ENCODE assay signal across 11 mouse cellular contexts in the genomic region with DNA sequence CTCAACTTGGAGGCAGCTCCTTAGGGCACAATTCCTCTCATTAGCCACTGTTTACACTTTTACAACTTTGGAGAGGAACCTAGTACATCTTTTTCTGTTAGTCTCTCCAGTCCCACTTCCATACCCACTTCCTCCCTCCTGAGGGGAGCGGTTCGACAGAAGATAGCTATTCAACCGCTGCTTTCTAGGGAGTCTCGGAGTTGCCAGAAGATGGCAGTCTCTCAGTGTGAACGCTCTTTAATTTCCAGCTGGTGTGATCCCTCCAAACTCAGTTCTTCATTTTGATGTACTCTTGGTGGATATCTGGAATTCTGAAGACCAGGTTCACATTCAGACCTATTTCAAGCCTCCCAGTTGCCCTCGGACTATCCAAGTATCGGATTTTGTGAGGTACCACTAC. TPM values are rescaled to one million over a fixed set of nuclear protein-coding genes. Genes with fewer than 3 reads are reported as not detected.
A peak's percentile ranks its signal among the peaks of the same experiment; 100 is the strongest.
DNase-seq lines count a peak whose midpoint lies in the region; ATAC-seq and TF ChIP-seq lines count a peak whose summit lies in the region.
"Had no signal": no experiment of that assay in that cellular context is flagged by ENCODE, and none has a peak within 500 bp of the region (broad histone marks: within the 10 kb centered on the region; RNA-seq: fewer than 3 reads in every experiment).

No protein-coding gene starts in this region.

- no peak overlapping the region for H3K9ac ChIP-seq in heart, postnatal 0 days (replicated peaks; ENCODE audit: low read depth, low read length)
- H3K9ac ChIP-seq in liver, embryonic 11.5 days (ENCODE audit: low read depth, low read length), result no peak overlapping the region
- no peak overlapping the region for H3K9ac ChIP-seq in liver, embryonic 14.5 days (replicated peaks)
- H3K9ac ChIP-seq: hindbrain, embryonic 14.5 days; midbrain, embryonic 12.5 days had no signal

- H3K36me3 ChIP-seq in heart, postnatal 0 days (replicated peaks; ENCODE audit: control insufficient read depth, insufficient read depth, low read length), result peaks cover 27% of the 10 kb centered on the region
- peaks cover 6% of the 10 kb centered on the region for H3K36me3 ChIP-seq in liver, embryonic 11.5 days (ENCODE audit: control insufficient read depth, insufficient read depth, low read length)
- H3K36me3 ChIP-seq in liver, embryonic 14.5 days (replicated peaks; ENCODE audit: control insufficient read depth, insufficient read depth, low read depth), result no peaks in the 10 kb centered on the region
- peaks cover 55% of the 10 kb centered on the region for H3K36me3 ChIP-seq in embryonic facial prominence, embryonic 10.5 days (replicated peaks)
- H3K36me3 ChIP-seq: midbrain, embryonic 12.5 days had no signal

- no peaks in the 10 kb centered on the region for H3K27me3 ChIP-seq in heart, postnatal 0 days (ENCODE audit: control insufficient read depth, insufficient read depth, low read length)
- H3K27me3 ChIP-seq in liver, embryonic 11.5 days (replicated peaks; ENCODE audit: control insufficient read depth, insufficient read depth, low read length), result no peaks in the 10 kb centered on the region
- H3K27me3 ChIP-seq in liver, embryonic 14.5 days (ENCODE audit: control insufficient read depth, insufficient read depth, low read length), result no peaks in the 10 kb centered on the region
- no peaks in the 10 kb centered on the region for H3K27me3 ChIP-seq in embryonic facial prominence, embryonic 10.5 days (replicated peaks; ENCODE audit: low read depth, poor library complexity, severe bottlenecking)
- H3K27me3 ChIP-seq: midbrain, embryonic 12.5 days had no signal

- TF ChIP-seq EP300 in heart, postnatal 0 days (IDR thresholded peaks at IDR 0.05; ENCODE audit: low read depth), result no peak
- TF ChIP-seq EP300 in liver, embryonic 14.5 days (IDR thresholded peaks at IDR 0.05; ENCODE audit: low read depth), result no peak

- peak; percentile 50 for TF ChIP-seq CTCF in heart, postnatal 0 days (IDR thresholded peaks at IDR 0.05; ENCODE audit: low read depth)
- TF ChIP-seq CTCF in liver, embryonic 14.5 days (IDR thresholded peaks at IDR 0.05; ENCODE audit: low read depth), result peak; percentile 59

- no peak overlapping the region for H3K4me3 ChIP-seq in heart, postnatal 0 days (ENCODE audit: low read depth, low read length)
- H3K4me3 ChIP-seq in liver, embryonic 11.5 days (ENCODE audit: low read depth, low read length), result no peak overlapping the region
- H3K4me3 ChIP-seq in liver, embryonic 14.5 days (ENCODE audit: insufficient read depth in 1 of 2, low read depth in 2 of 2, low read length in 2 of 2), result no peak overlapping the region
- H3K4me3 ChIP-seq in embryonic facial prominence, embryonic 10.5 days, result no peak overlapping the region
- H3K4me3 ChIP-seq: midbrain, embryonic 12.5 days had no signal

- 0 out of 2 replicates have a peak, but pooled peaks cover 6% of the 10 kb centered on the region for H3K4me1 ChIP-seq in heart, postnatal 0 days (ENCODE audit: control insufficient read depth, insufficient read depth)
- H3K4me1 ChIP-seq in liver, embryonic 11.5 days (replicated peaks; ENCODE audit: control insufficient read depth, insufficient read depth, low read length), result no peaks in the 10 kb centered on the region; the same call in 1 of the 2 replicates
- H3K4me1 ChIP-seq in liver, embryonic 14.5 days (replicated peaks; ENCODE audit: control insufficient read depth in 2 of 2, insufficient read depth in 2 of 2, low read length in 1 of 2), result peaks cover 4 to 6% of the 10 kb centered on the region in 2 experiments
- H3K4me1 ChIP-seq in embryonic facial prominence, embryonic 10.5 days, result no peaks in the 10 kb centered on the region
- H3K4me1 ChIP-seq: midbrain, embryonic 12.5 days had no signal

- H3K4me2 ChIP-seq in heart, postnatal 0 days (ENCODE audit: low read depth, low read length), result no peak overlapping the region
- H3K4me2 ChIP-seq in liver, embryonic 11.5 days, result no peak overlapping the region
- H3K4me2 ChIP-seq in liver, embryonic 14.5 days (ENCODE audit: low read depth), result no peak overlapping the region
- H3K4me2 ChIP-seq: hindbrain, embryonic 14.5 days; midbrain, embryonic 12.5 days had no signal

- H3K27ac ChIP-seq in heart, postnatal 0 days (ENCODE audit: low read depth), result no peak overlapping the region
- no peak overlapping the region for H3K27ac ChIP-seq in liver, embryonic 11.5 days (ENCODE audit: low read depth, low read length)
- no peak overlapping the region for H3K27ac ChIP-seq in liver, embryonic 14.5 days
- no peak overlapping the region for H3K27ac ChIP-seq in embryonic facial prominence, embryonic 10.5 days (replicated peaks)
- H3K27ac ChIP-seq: hindbrain, embryonic 14.5 days; midbrain, embryonic 12.5 days had no signal

- peak; percentile 32 for DNase-seq in heart, postnatal 0 days (ENCODE audit: low spot score)
- DNase-seq in heart, adult 11 months, result no peak
- no peak for DNase-seq in liver, embryonic 11.5 days (ENCODE audit: low spot score)
- DNase-seq in liver (no peak), ES-CJ7 (ENCODE audit: low read depth, low spot score) (peak; percentile 36)
- DNase-seq in liver, embryonic 14.5 days (ENCODE audit: low read depth in 3 of 3, low spot score in 3 of 3), result no peak
- no peak for DNase-seq in embryonic facial prominence, embryonic 10.5 days (ENCODE audit: low spot score)
- no peak for DNase-seq in frontal cortex, postnatal 25 days (ENCODE audit: low spot score in 2 of 2)

- H3K9me3 ChIP-seq in heart, postnatal 0 days (replicated peaks; ENCODE audit: control insufficient read depth, low read length), result no peaks in the 10 kb centered on the region
- H3K9me3 ChIP-seq in liver, embryonic 11.5 days (ENCODE audit: control insufficient read depth, low read length), result no peaks in the 10 kb centered on the region
- H3K9me3 ChIP-seq in liver, embryonic 14.5 days (ENCODE audit: control insufficient read depth, low read length), result no peaks in the 10 kb centered on the region
- H3K9me3 ChIP-seq in embryonic facial prominence, embryonic 10.5 days, result no peaks in the 10 kb centered on the region
- H3K9me3 ChIP-seq: midbrain, embryonic 12.5 days had no signal

- 56% methylated on average over 7 of the region's 7 CpGs for WGBS in heart, postnatal 0 days
- 66% methylated on average over 7 of the region's 7 CpGs for WGBS in liver, embryonic 11.5 days
- 54% methylated on average over 7 of the region's 7 CpGs for WGBS in liver, embryonic 14.5 days (ENCODE audit: insufficient replicate concordance)
- 71% methylated on average over 7 of the region's 7 CpGs for WGBS in embryonic facial prominence, embryonic 10.5 days

- no peak for ATAC-seq in heart, postnatal 0 days (ENCODE audit: insufficient read depth, low read depth)
- 0 out of 2 replicates have a peak, but pooled peaks have one; percentile 42 for ATAC-seq in liver, embryonic 11.5 days (replicated peaks; ENCODE audit: low FRiP score)
- ATAC-seq in liver, embryonic 14.5 days (ENCODE audit: insufficient read depth), result no peak
- ATAC-seq: forebrain, embryonic 16.5 days had no signal

RNA-seq across cellular contexts. Expression of a gene that starts 18.5 kb away (rescaled TPM):
- 123 and 142 TPM in 2 replicates for total RNA-seq in heart, postnatal 0 days (2014; rRNA removed; ENCODE audit: low replicate concordance)
- 90.0 and 90.2 TPM in 2 replicates for polyA plus RNA-seq in heart, postnatal 0 days (2015; fragmentation: Nextera tagmentation; extraction: Ambion mirVana)
- polyA plus RNA-seq in liver, embryonic 11.5 days (2014; fragmentation: Nextera tagmentation; extraction: Ambion mirVana), result 56.8 and 57.5 TPM in 2 replicates
- 11.4 and 15.3 TPM in 2 replicates for polyA plus RNA-seq in liver, embryonic 14.5 days (2012; rRNA removed)
- polyA plus RNA-seq in liver, embryonic 14.5 days (2014; fragmentation: Nextera tagmentation; extraction: Ambion mirVana), result 19.1 and 20.3 TPM in 2 replicates
- polyA plus RNA-seq in embryonic facial prominence, embryonic 10.5 days (2016; fragmentation: Nextera tagmentation; extraction: Ambion mirVana), result 72.8 and 73.9 TPM in 2 replicates

RNA-seq across cellular contexts. Expression of a gene that starts 52.7 kb away (rescaled TPM):
- 37.2 and 41.5 TPM in 2 replicates for total RNA-seq in heart, postnatal 0 days (2014; rRNA removed; ENCODE audit: low replicate concordance)
- 17.0 and 17.6 TPM in 2 replicates for polyA plus RNA-seq in heart, postnatal 0 days (2015; fragmentation: Nextera tagmentation; extraction: Ambion mirVana)
- 24.4 and 27.9 TPM in 2 replicates for polyA plus RNA-seq in liver, embryonic 11.5 days (2014; fragmentation: Nextera tagmentation; extraction: Ambion mirVana)
- polyA plus RNA-seq in liver, embryonic 14.5 days (2012; rRNA removed), result 7.3 and 10.6 TPM in 2 replicates
- 7.3 and 8.7 TPM in 2 replicates for polyA plus RNA-seq in liver, embryonic 14.5 days (2014; fragmentation: Nextera tagmentation; extraction: Ambion mirVana)
- 39.4 and 39.6 TPM in 2 replicates for polyA plus RNA-seq in embryonic facial prominence, embryonic 10.5 days (2016; fragmentation: Nextera tagmentation; extraction: Ambion mirVana)

Comparison
In these comparisons a context has a peak if more than half of its experiments do, and no peak if none do; other contexts are left out.
1. DNase-seq: peak in heart, postnatal 0 days (single experiment) and ES-CJ7 (single experiment); none in heart, adult 11 months (single experiment), liver, embryonic 11.5 days (single experiment), liver (single experiment), liver, embryonic 14.5 days (0 of 3), embryonic facial prominence, embryonic 10.5 days (single experiment) and frontal cortex, postnatal 25 days (0 of 2).